In genomic region chr12:9518782-9519181, GRCm38 (mm10) we compare ENCODE assay signal across 21 mouse cellular contexts. TPM values are rescaled to one million over a fixed set of nuclear protein-coding genes. Genes with fewer than 3 reads are reported as not detected.
DNase-seq lines count a peak whose midpoint lies in the region; ATAC-seq and TF ChIP-seq lines count a peak whose summit lies in the region.
"Had no signal": no experiment of that assay in that cellular context is flagged by ENCODE, and none has a peak within 500 bp of the region (broad histone marks: within the 10 kb centered on the region; RNA-seq: fewer than 3 reads in every experiment).

No protein-coding gene starts in this region.

- H3K36me3 ChIP-seq in kidney, postnatal 0 days (ENCODE audit: insufficient read depth, low read length) = no peaks in the 10 kb centered on the region
- H3K36me3 ChIP-seq in midbrain, embryonic 14.5 days (ENCODE audit: control insufficient read depth, insufficient read depth, low read length) = no peaks in the 10 kb centered on the region
- H3K36me3 ChIP-seq in midbrain, embryonic 16.5 days (ENCODE audit: control insufficient read depth, insufficient read depth, low read length) = no peaks in the 10 kb centered on the region
- H3K36me3 ChIP-seq: forebrain, embryonic 12.5 days; heart, embryonic 10.5 days; hindbrain, embryonic 10.5 days; liver, embryonic 13.5 days; midbrain, embryonic 15.5 days; neural tube, embryonic 15.5 days had no signal

- H3K9ac ChIP-seq in kidney, postnatal 0 days (ENCODE audit: low read depth, low read length) = no peak overlapping the region
- H3K9ac ChIP-seq in midbrain, embryonic 14.5 days (replicated peaks; ENCODE audit: low read length) = no peak overlapping the region
- no peak overlapping the region for H3K9ac ChIP-seq in midbrain, embryonic 16.5 days (ENCODE audit: low read depth, low read length)
- H3K9ac ChIP-seq: forebrain, embryonic 12.5 days; liver, embryonic 13.5 days; midbrain, embryonic 15.5 days; neural tube, embryonic 15.5 days had no signal

- DNase-seq in embryo, embryonic 11 days = peak; percentile 4
- no peak for DNase-seq in embryo, embryonic 10 days (ENCODE audit: low spot score)
- peak; percentile 5 for DNase-seq in kidney, postnatal 0 days (ENCODE audit: low spot score)
- DNase-seq in kidney, adult 8-10 months = no peak
- peak; percentile 6 for DNase-seq in midbrain, embryonic 14.5 days
- DNase-seq: cerebellum, adult 2 months; liver, embryonic 13.5 days; right cerebral cortex, adult 18-20 months; right cerebral cortex, postnatal 4 days; thymus, adult 2 months; thymus, postnatal 4 days had no signal

- H3K27me3 ChIP-seq in kidney, postnatal 0 days (ENCODE audit: insufficient read depth, low read length) = no peaks in the 10 kb centered on the region
- no peaks in the 10 kb centered on the region for H3K27me3 ChIP-seq in midbrain, embryonic 14.5 days (ENCODE audit: control insufficient read depth, insufficient read depth, low read length)
- H3K27me3 ChIP-seq in midbrain, embryonic 16.5 days (ENCODE audit: control insufficient read depth, insufficient read depth, low read depth, low read length) = no peaks in the 10 kb centered on the region
- H3K27me3 ChIP-seq: forebrain, embryonic 12.5 days; liver, embryonic 13.5 days; megakaryocyte, embryonic 14.5 days; midbrain, embryonic 15.5 days; neural tube, embryonic 15.5 days had no signal

- H3K4me3 ChIP-seq in kidney, postnatal 0 days (replicated peaks; ENCODE audit: low read depth, low read length) = no peak overlapping the region
- no peak overlapping the region for H3K4me3 ChIP-seq in midbrain, embryonic 14.5 days (replicated peaks; ENCODE audit: low read depth, low read length)
- no peak overlapping the region for H3K4me3 ChIP-seq in midbrain, embryonic 16.5 days (ENCODE audit: low read depth, low read length)
- H3K4me3 ChIP-seq: forebrain, embryonic 12.5 days; heart, embryonic 10.5 days; hindbrain, embryonic 10.5 days; left cerebral cortex, adult 2 months; liver, embryonic 13.5 days; megakaryocyte, embryonic 14.5 days; midbrain, embryonic 15.5 days; neural tube, embryonic 15.5 days had no signal

- no peak overlapping the region for H3K4me2 ChIP-seq in kidney, postnatal 0 days (ENCODE audit: low read length)
- H3K4me2 ChIP-seq in midbrain, embryonic 14.5 days (ENCODE audit: low read length) = no peak overlapping the region
- H3K4me2 ChIP-seq in midbrain, embryonic 16.5 days (ENCODE audit: low read length) = no peak overlapping the region
- H3K4me2 ChIP-seq: forebrain, embryonic 12.5 days; liver, embryonic 13.5 days; midbrain, embryonic 15.5 days; neural tube, embryonic 15.5 days had no signal

- H3K27ac ChIP-seq in kidney, postnatal 0 days = no peak overlapping the region
- no peak overlapping the region for H3K27ac ChIP-seq in midbrain, embryonic 14.5 days (replicated peaks; ENCODE audit: low read depth, low read length)
- H3K27ac ChIP-seq in midbrain, embryonic 16.5 days (ENCODE audit: low read length) = no peak overlapping the region
- H3K27ac ChIP-seq: forebrain, embryonic 12.5 days; heart, embryonic 10.5 days; hindbrain, embryonic 10.5 days; left cerebral cortex, adult 2 months; liver, embryonic 13.5 days; midbrain, embryonic 15.5 days; neural tube, embryonic 15.5 days had no signal

- H3K4me1 ChIP-seq in kidney, postnatal 0 days (replicated peaks; ENCODE audit: insufficient read depth, low read length) = no peaks in the 10 kb centered on the region
- no peaks in the 10 kb centered on the region for H3K4me1 ChIP-seq in midbrain, embryonic 14.5 days (ENCODE audit: control insufficient read depth, insufficient read depth, low read length)
- no peaks in the 10 kb centered on the region for H3K4me1 ChIP-seq in midbrain, embryonic 16.5 days (ENCODE audit: control insufficient read depth, insufficient read depth, low read length)
- H3K4me1 ChIP-seq: forebrain, embryonic 12.5 days; heart, embryonic 10.5 days; hindbrain, embryonic 10.5 days; liver, embryonic 13.5 days; megakaryocyte, embryonic 14.5 days; midbrain, embryonic 15.5 days; neural tube, embryonic 15.5 days had no signal

- peak; percentile 30; the same call in 1 of the 2 replicates for TF ChIP-seq CTCF in kidney, postnatal 0 days (IDR thresholded peaks at IDR 0.05; ENCODE audit: low read depth)

- ATAC-seq in kidney, postnatal 0 days (replicated peaks; ENCODE audit: low FRiP score, low read depth) = no peak
- ATAC-seq in midbrain, embryonic 14.5 days (ENCODE audit: low FRiP score, low TSS enrichment) = peak; percentile 12; the same call in 1 of the 2 replicates
- no peak for ATAC-seq in midbrain, embryonic 16.5 days
- no peak for ATAC-seq in erythroblast, adult 5-6 weeks (replicated peaks; ENCODE audit: low FRiP score, poor library complexity, severe bottlenecking)
- ATAC-seq: midbrain, embryonic 15.5 days had no signal

- WGBS in kidney, postnatal 0 days = 83% methylated on average over 7 of the region's 7 CpGs
- 85% methylated on average over 7 of the region's 7 CpGs for WGBS in midbrain, embryonic 14.5 days
- 75% methylated on average over 7 of the region's 7 CpGs for WGBS in midbrain, embryonic 16.5 days

- H3K9me3 ChIP-seq in kidney, postnatal 0 days (replicated peaks; ENCODE audit: low read length) = no peaks in the 10 kb centered on the region
- no peaks in the 10 kb centered on the region for H3K9me3 ChIP-seq in midbrain, embryonic 14.5 days (ENCODE audit: control insufficient read depth, low read length)
- no peaks in the 10 kb centered on the region for H3K9me3 ChIP-seq in midbrain, embryonic 16.5 days (replicated peaks; ENCODE audit: control insufficient read depth, low read length, poor library complexity, severe bottlenecking)
- H3K9me3 ChIP-seq: forebrain, embryonic 12.5 days; heart, embryonic 10.5 days; hindbrain, embryonic 10.5 days; liver, embryonic 13.5 days; megakaryocyte, embryonic 14.5 days; midbrain, embryonic 15.5 days; neural tube, embryonic 15.5 days had no signal

RNA-seq across cellular contexts. Expression of gene Osr1, which starts 51.1 kb away (rescaled TPM):
- polyA plus RNA-seq in kidney, postnatal 0 days (2015; fragmentation: Nextera tagmentation; extraction: Ambion mirVana) = 8.9 and 12.1 TPM in 2 replicates
- polyA plus RNA-seq in midbrain, embryonic 14.5 days (2014; fragmentation: Nextera tagmentation; extraction: Ambion mirVana) = 0.42 and 8.2 TPM in 2 replicates
- 5.8 and 7.8 TPM in 2 replicates for polyA plus RNA-seq in midbrain, embryonic 16.5 days (2015; fragmentation: Nextera tagmentation; extraction: Ambion mirVana)
- total RNA-seq in erythroblast, adult 5-6 weeks (2015; ENCODE audit: low replicate concordance) = not detected in 2 replicates
- not detected in 2 replicates for total RNA-seq in erythroblast, adult 5-6 weeks (2017; ENCODE audit: low replicate concordance)
- total RNA-seq: common myeloid progenitor, adult 5-6 weeks had no signal

Comparison
In these comparisons a context has a peak if more than half of its experiments do, and no peak if none do; other contexts are left out.
1. DNase-seq: peak in embryo, embryonic 11 days (single experiment), kidney, postnatal 0 days (single experiment) and midbrain, embryonic 14.5 days (single experiment); none in embryo, embryonic 10 days (single experiment) and kidney, adult 8-10 months (0 of 2).